9 mouse cellular contexts compared by ENCODE assay signal in genomic region chr1:181016045-181016444, GRCm38 (mm10). TPM values are rescaled to one million over a fixed set of nuclear protein-coding genes. Genes with fewer than 3 reads are reported as not detected.
DNase-seq lines count a peak whose midpoint lies in the region; ATAC-seq and TF ChIP-seq lines count a peak whose summit lies in the region.
"Had no signal": no experiment of that assay in that cellular context is flagged by ENCODE, and none has a peak within 500 bp of the region (broad histone marks: within the 10 kb centered on the region; RNA-seq: fewer than 3 reads in every experiment).

No protein-coding gene starts in this region.

- 71% methylated on average over 4 of the region's 4 CpGs for WGBS in embryonic facial prominence, embryonic 12.5 days
- WGBS in kidney, embryonic 16.5 days: 72% methylated on average over 4 of the region's 4 CpGs

- peak overlapping the region; percentile 7; the same call in 1 of the 2 replicates for H3K9ac ChIP-seq in embryonic facial prominence, embryonic 12.5 days
- H3K9ac ChIP-seq in kidney, embryonic 16.5 days (replicated peaks; ENCODE audit: low read length): peak overlapping the region; percentile 56

- TF ChIP-seq POLR2A in myocyte (IDR thresholded peaks at IDR 0.05; ENCODE audit: insufficient read length, low read depth): no peak

- H3K36me3 ChIP-seq in embryonic facial prominence, embryonic 12.5 days: no peaks in the 10 kb centered on the region
- H3K36me3 ChIP-seq in kidney, embryonic 16.5 days (ENCODE audit: insufficient read depth, low read length): no peaks in the 10 kb centered on the region
- H3K36me3 ChIP-seq in myocyte (ENCODE audit: control insufficient read depth, insufficient read depth): no peaks in the 10 kb centered on the region

- H3K27ac ChIP-seq in left cerebral cortex, adult 2 months: peak overlapping the region; percentile 83
- H3K27ac ChIP-seq in embryonic facial prominence, embryonic 12.5 days: no peak overlapping the region
- 0 out of 2 replicates have a peak overlapping the region, but pooled peaks have one; percentile 20 for H3K27ac ChIP-seq in kidney, embryonic 16.5 days (ENCODE audit: low read length)

- DNase-seq in left cerebral cortex, adult 2 months (ENCODE audit: extremely low spot score in 1 of 2, low spot score in 2 of 2): no peak
- no peak for DNase-seq in left cerebral cortex, adult 18-20 months (ENCODE audit: low spot score in 2 of 2)
- DNase-seq in urinary bladder, postnatal 4 days (ENCODE audit: low spot score in 2 of 2): no peak
- DNase-seq in testis, postnatal 14 days (ENCODE audit: low spot score): no peak
- no peak for DNase-seq in ovary, postnatal 10 days (ENCODE audit: low spot score)

- no peaks in the 10 kb centered on the region for H3K9me3 ChIP-seq in embryonic facial prominence, embryonic 12.5 days
- no peaks in the 10 kb centered on the region for H3K9me3 ChIP-seq in kidney, embryonic 16.5 days (ENCODE audit: low read length)

- H3ac ChIP-seq in myocyte (ENCODE audit: control insufficient read depth, insufficient read length): no peak overlapping the region

- H3K4me2 ChIP-seq in embryonic facial prominence, embryonic 12.5 days (replicated peaks): peak overlapping the region; percentile 98
- H3K4me2 ChIP-seq in kidney, embryonic 16.5 days (replicated peaks; ENCODE audit: low read depth, low read length): peak overlapping the region; percentile 99
- H3K4me2 ChIP-seq in myocyte (ENCODE audit: low read depth): peak overlapping the region; percentile 96

- peaks cover 11% of the 10 kb centered on the region; the same call in 1 of the 2 replicates for H3K4me1 ChIP-seq in embryonic facial prominence, embryonic 12.5 days
- H3K4me1 ChIP-seq in kidney, embryonic 16.5 days (ENCODE audit: insufficient read depth, low read length): peaks cover 34% of the 10 kb centered on the region

- peak overlapping the region; percentile 68; the same call in 1 of the 2 replicates for H3K4me3 ChIP-seq in left cerebral cortex, adult 2 months
- no peak overlapping the region; the same call in 1 of the 2 replicates for H3K4me3 ChIP-seq in embryonic facial prominence, embryonic 12.5 days
- peak overlapping the region; percentile 53; the same call in 1 of the 2 replicates for H3K4me3 ChIP-seq in kidney, embryonic 16.5 days (ENCODE audit: low read length)
- peak overlapping the region; percentile 38 for H3K4me3 ChIP-seq in myocyte

- TF ChIP-seq CTCF in left cerebral cortex, adult 2 months (IDR thresholded peaks at IDR 0.05): no peak

- ATAC-seq in embryonic facial prominence, embryonic 12.5 days (ENCODE audit: insufficient number of reproducible peaks, insufficient read depth, low FRiP score, low TSS enrichment): no peak
- ATAC-seq in kidney, embryonic 16.5 days (ENCODE audit: low FRiP score, low TSS enrichment): no peak

- no peaks in the 10 kb centered on the region for H3K79me2 ChIP-seq in myocyte (ENCODE audit: control insufficient read depth, insufficient read depth)

- H3K27me3 ChIP-seq in embryonic facial prominence, embryonic 12.5 days: no peaks in the 10 kb centered on the region
- H3K27me3 ChIP-seq in kidney, embryonic 16.5 days (ENCODE audit: insufficient read depth, low read length): no peaks in the 10 kb centered on the region
- no peaks in the 10 kb centered on the region for H3K27me3 ChIP-seq in myocyte (ENCODE audit: control insufficient read depth, insufficient read depth, insufficient read length)

- intact Hi-C loops in left cerebral cortex, adult 2 months (cut with DNase I): no loop called here

TF ChIP-seq in myocyte, 11 proteins besides CTCF, POLR2A, EP300 and RAD21:
- TF ChIP-seq POLR2AphosphoS2 (IDR thresholded peaks at IDR 0.05; ENCODE audit: insufficient read length, low read depth): no peak
- TF ChIP-seq TCF12 (IDR thresholded peaks at IDR 0.05; ENCODE audit: insufficient read depth, poor library complexity, severe bottlenecking): no peak
- no peak for TF ChIP-seq USF1 (IDR thresholded peaks at IDR 0.05; ENCODE audit: low read depth)
- TF ChIP-seq MYOG (IDR thresholded peaks at IDR 0.05; ENCODE audit: control insufficient read depth in 1 of 3, insufficient read depth in 1 of 3, insufficient read length in 2 of 3, low read depth in 2 of 3): no peak
- no peak for TF ChIP-seq CEBPB (IDR thresholded peaks at IDR 0.05; ENCODE audit: insufficient read depth, poor library complexity, severe bottlenecking)
- no peak for TF ChIP-seq TCF3 (IDR thresholded peaks at IDR 0.05; ENCODE audit: insufficient read length, low read depth)
- no peak for TF ChIP-seq E2F4 (IDR thresholded peaks at IDR 0.05; ENCODE audit: insufficient read depth)
- no peak for TF ChIP-seq REST (IDR thresholded peaks at IDR 0.05; ENCODE audit: insufficient read depth, insufficient read length)
- TF ChIP-seq MYOD1 (IDR thresholded peaks at IDR 0.05; ENCODE audit: control insufficient read depth in 1 of 3, insufficient read length in 2 of 3, low read depth in 2 of 3): no peak
- no peak for TF ChIP-seq MAX (IDR thresholded peaks at IDR 0.05; ENCODE audit: low read depth)
- no peak for TF ChIP-seq SRF (IDR thresholded peaks at IDR 0.05; ENCODE audit: control insufficient read depth, insufficient read length, low read depth)

RNA-seq across cellular contexts. Expression of gene Ephx1, which starts 4.7 kb away (rescaled TPM):
- 10 to 100 TPM; 29.5 to 32.1 TPM for total RNA-seq in left cerebral cortex, adult 2 months (2021)
- total RNA-seq in left cerebral cortex, adult 18-20 months (2021): 10 to 100 TPM; 27.6 to 30.8 TPM
- 1.5 and 2.6 TPM in 2 replicates for polyA plus RNA-seq in embryonic facial prominence, embryonic 12.5 days (2016; fragmentation: Nextera tagmentation; extraction: Ambion mirVana)
- polyA plus RNA-seq in kidney, embryonic 16.5 days (2015; fragmentation: Nextera tagmentation; extraction: Ambion mirVana): 7.1 and 8.3 TPM in 2 replicates
- 116 TPM for polyA plus RNA-seq in myocyte (2012; fragmentation: generic; extraction: Trizol)

RNA-seq across cellular contexts. Expression of gene 9130409I23Rik, which starts 35.0 kb away (rescaled TPM):
- total RNA-seq in left cerebral cortex, adult 2 months (2021): not detected
- total RNA-seq in left cerebral cortex, adult 18-20 months (2021): not detected
- polyA plus RNA-seq in embryonic facial prominence, embryonic 12.5 days (2016; fragmentation: Nextera tagmentation; extraction: Ambion mirVana): not detected in 2 replicates
- polyA plus RNA-seq in kidney, embryonic 16.5 days (2015; fragmentation: Nextera tagmentation; extraction: Ambion mirVana): 0.09 TPM in 1 of 2 replicates, not detected in the other
- polyA plus RNA-seq in myocyte (2012; fragmentation: generic; extraction: Trizol): not detected
- polyA plus RNA-seq: gonadal fat pad, adult 2 months had no signal

Comparison
In these comparisons a context has a peak if more than half of its experiments do, and no peak if none do; other contexts are left out.
1. RNA of gene Ephx1, which starts 4.7 kb away (polyA plus RNA-seq): 116 TPM in myocyte (single experiment); 7.1 to 8.3 TPM in kidney, embryonic 16.5 days and 1.5 to 2.6 TPM in embryonic facial prominence, embryonic 12.5 days; every median in the first group is over 10 times any median in the second.
2. Peak in every context shown above with its lines, with median percentiles within 50 percentile points of each other: H3K4me2 ChIP-seq.